Mouse (Mus musculus) MEL (cell line): ENCODE measurements around the gene Tmem106a.
A peak's percentile ranks its signal among the peaks of the same experiment; 100 is the strongest.

Experiments
- POLR2A ChIP-seq, 2 experiments: IDR thresholded peaks; 2 replicates each; pipeline ENCODE4 v1.6.1; 2011 to 2012; ENCODE audit warnings: low read length in 2 of 2, mild to moderate bottlenecking in 2 of 2, control low read depth in 1 of 2, improper control_type of control experiment in 1 of 2, low read depth in 1 of 2, moderate library complexity in 1 of 2; ENCODE audit not compliant: control insufficient read depth in 1 of 2, insufficient read depth in 1 of 2, poor library complexity in 1 of 2
- ZKSCAN1 ChIP-seq: IDR thresholded peaks from 2 replicates; pipeline ENCODE4 v1.6.1; 2012; ENCODE audit warnings: low read depth, mild to moderate bottlenecking, inconsistent platforms, low read length, improper control_type of control experiment, moderate library complexity

DNA sequence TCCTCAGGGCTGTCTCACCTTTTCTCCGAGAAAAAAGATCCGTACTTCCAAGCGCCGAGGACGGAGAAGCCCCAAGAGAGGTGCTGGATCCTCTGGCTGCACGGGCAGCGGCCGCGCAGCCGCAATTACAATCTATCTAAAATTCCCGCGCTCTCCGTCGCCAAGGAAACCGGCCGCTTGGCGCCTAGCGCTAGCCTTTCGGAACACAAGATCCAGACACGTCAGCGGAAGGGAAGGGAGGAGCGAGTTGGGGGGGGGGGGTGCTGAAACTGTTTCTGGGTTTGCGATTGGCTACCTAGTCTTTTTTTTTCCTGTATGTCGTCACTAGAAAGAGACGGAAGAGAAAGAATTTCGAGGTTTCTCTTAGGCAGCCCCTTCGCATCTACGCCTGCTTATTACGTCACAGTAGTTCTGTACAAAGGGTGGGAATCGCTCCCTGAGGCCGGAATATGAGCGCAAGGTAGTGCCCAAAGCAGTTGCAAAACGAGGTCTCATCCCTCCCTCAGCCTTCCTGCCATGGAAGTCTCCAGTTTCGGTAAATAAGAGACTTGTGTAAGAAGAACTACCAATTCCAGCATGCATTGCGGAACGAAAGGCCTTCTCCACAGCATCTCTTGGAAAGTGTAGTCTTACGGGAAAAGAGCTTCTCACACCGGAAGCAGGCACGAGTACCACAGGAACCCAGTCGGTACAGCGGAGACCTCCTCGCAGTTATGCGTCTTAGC, 30.1 kb upstream of the Tmem106a start, which contains the start of the genes Brca1 and Nbr1:
- TF ChIP-seq POLR2A (IDR thresholded peaks at IDR 0.05; ENCODE audit: control insufficient read depth in 1 of 2, insufficient read depth in 1 of 2, low read depth in 1 of 2, low read length in 2 of 2, poor library complexity in 1 of 2) (peak; percentile 82 to 91), ZKSCAN1 (0 out of 2 replicates have a peak, but pooled peaks have one; percentile 4)
